Mouse (Mus musculus) gastrocnemius, postnatal 14 days (tissue): ENCODE results near the gene Cox6a2. TPM values are rescaled to one million over a fixed set of nuclear protein-coding genes. Genes with fewer than 3 reads are reported as not detected.

ENCODE experiments used
- DNase-seq: peaks from one replicate; pipeline ENCODE4 v3.0.0; 2021; ENCODE audit warnings: mixed read lengths
- intact Hi-C: fragments of 180-260 bp; cut with DNase I; formaldehyde crosslinking; loops from one replicate; pipeline ENCODE4 v1.15.1; 2025; ENCODE audit warnings: low total_unique reads
- total RNA-seq, 2 experiments: library from RNA; stranded (reverse); gene quantifications; 2 replicates each; pipeline ENCODE4 v1.2.3; 2021

Cox6a2 gene
- total RNA-seq, 2 experiments from 2014 or later: 1,122 to 1,196 TPM

- intact Hi-C loops: loop anchor here (5.0 kb wide), 1 partner anchor 60 kb away; the partner anchor contains the start of gene BC017158
- DNase-seq: peak; percentile 84
These were observed 30.8 kb upstream of the Cox6a2 start, which contains the start of gene Armc5 for GRCm38 (mm10) chr7:128236856-128237592. Armc5 (plus strand) TSS chr7:128237342.

GRCm38 (mm10) chr7:128236426-128236825 lies 30.2 kb upstream of the Cox6a2 start:
- DNase-seq: no peak
- intact Hi-C loops: loop anchor here (5.0 kb wide), 1 partner anchor 61 kb away; the partner anchor contains the start of gene BC017158

- intact Hi-C loops: loop anchor here (5.0 kb wide), 1 partner anchor 62 kb away; the partner anchor contains the start of gene BC017158
These were observed 29.3 kb upstream of the Cox6a2 start for GRCm38 (mm10) chr7:128235481-128235880.

GRCm38 (mm10) chr7:128234796-128235195 lies 28.6 kb upstream of the Cox6a2 start:
- DNase-seq: no peak
- intact Hi-C loops: loop anchor here (5.0 kb wide), 1 partner anchor 63 kb away; the partner anchor contains the start of gene BC017158

More at GRCm38 (mm10) chr7:128235481-128235880, 29.3 kb upstream of the Cox6a2 start:
- DNase-seq: no peak

DNA sequence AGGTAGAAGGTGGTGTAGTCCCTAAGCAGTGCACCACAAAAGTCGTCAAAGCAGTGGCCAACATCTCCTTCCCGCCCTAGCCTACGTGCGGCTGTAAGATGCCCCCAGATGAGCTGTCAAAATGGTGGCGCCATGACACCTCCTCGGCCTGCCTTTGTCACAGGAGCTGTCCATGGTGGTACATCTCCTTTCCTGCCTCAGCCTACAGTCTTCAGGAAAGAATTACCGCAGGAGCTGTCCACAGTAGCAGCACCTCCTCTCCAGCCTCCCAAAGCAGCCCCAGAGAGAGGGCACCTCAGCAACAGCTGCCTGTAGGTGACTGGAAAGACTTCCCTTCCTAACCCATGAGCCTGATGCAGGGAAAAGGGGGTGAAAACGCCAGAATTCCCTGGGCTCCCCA lies 25.6 kb upstream of the Cox6a2 start:
- intact Hi-C loops: no loop called here

DNA sequence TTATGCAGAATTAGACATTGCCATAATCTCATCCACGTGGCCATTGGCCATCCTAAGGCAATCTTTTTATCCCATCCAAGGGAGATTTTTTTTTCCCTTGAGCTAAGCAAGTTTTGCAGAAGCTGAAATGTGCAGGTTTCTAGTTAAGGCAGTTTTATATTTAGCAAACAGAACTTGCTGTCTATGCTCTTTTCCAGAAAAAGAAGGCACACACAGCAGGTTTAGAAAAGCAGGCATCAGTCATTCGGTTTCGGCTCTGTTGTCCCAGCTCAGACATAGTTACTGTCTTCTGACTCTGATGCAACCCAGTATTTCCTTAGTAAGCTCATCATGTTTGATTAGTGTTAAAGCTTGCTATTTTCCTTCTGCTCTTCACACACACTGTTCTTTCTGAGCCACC lies 14.7 kb upstream of the Cox6a2 start:
- intact Hi-C loops: no loop called here
- DNase-seq: no peak

More for the DNA sequence above, 25.6 kb upstream of the Cox6a2 start:
- no peak for DNase-seq

DNA sequence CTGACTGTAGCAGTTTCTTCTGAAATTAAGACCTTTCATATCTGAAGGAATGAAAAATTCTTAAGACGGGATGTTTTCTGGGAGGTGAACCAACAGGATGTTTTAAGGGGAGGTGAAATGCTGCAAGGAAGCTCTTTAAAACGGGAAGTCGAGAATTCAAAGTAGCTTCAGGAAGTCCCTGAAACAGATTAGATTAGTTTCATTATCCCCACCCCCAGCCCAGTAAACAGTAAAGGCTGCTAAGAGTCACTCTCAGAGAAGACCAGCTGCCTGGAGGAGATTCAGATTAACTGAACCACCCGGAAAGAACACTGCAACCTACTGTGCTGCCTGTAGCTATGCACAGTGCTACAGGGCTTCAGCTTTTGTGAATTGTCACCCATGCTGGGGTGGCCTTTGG lies 13.8 kb upstream of the Cox6a2 start:
- DNase-seq: no peak
- intact Hi-C loops: no loop called here

DNA sequence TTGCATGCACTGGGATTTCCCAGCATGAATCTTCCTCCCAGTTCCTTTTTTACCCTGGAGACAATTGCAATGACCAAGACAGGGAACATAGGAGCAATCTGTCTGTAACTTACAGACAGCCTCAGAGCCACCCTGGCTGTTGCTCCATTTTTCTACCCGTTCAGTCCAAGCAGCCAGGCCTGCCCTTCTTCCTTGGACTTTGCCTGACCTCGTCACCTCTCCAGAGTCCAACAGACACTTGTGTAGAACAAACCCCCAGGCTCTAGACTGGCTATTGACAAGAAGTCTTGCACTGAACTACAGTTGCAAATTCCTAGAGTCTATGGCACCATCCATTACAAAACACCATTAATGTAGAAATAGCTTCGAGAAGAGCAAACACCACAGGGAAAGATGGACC lies 3.6 kb upstream of the Cox6a2 start:
- DNase-seq: no peak
- intact Hi-C loops: loop anchor here (5.0 kb wide), 2 partner anchors 108 to 123 kb away; no protein-coding TSS in a partner anchor

GRCm38 (mm10) chr7:128208187-128208586 lies 2.0 kb upstream of the Cox6a2 start:
- DNase-seq: peak; percentile 49
- intact Hi-C loops: loop anchor here (5.0 kb wide), 1 partner anchor 106 kb away; no protein-coding TSS in a partner anchor

- intact Hi-C loops: loop anchor here (5.0 kb wide), 1 partner anchor 103 kb away; no protein-coding TSS in a partner anchor
These were observed 492 bp downstream of the Cox6a2 start for GRCm38 (mm10) chr7:128205695-128206094.

DNA sequence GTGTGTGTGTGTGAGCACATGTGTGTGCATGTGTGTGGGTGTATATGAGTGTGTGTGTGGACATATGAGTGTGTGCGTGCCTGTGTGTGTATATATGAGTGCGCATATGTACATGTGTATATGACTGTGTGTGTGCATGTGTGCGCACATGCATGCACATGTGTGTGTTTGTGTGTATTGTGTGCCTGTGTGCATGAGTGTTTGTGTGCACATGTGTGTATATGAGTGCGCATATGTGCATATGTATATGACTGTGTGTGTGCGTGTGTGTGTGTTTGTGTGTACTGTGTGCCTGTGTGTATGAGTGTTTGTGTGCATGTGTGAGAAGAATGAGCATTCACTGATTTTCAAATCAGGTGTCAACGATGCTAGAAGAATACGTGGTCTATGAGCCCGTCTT lies 2.0 kb downstream of the Cox6a2 start:
- intact Hi-C loops: no loop called here
- no peak for DNase-seq

More at GRCm38 (mm10) chr7:128205695-128206094, 492 bp downstream of the Cox6a2 start:
- DNase-seq: no peak

- intact Hi-C loops: no loop called here
- DNase-seq: no peak
These were observed 3.1 kb downstream of the Cox6a2 start for GRCm38 (mm10) chr7:128203071-128203470.

DNA sequence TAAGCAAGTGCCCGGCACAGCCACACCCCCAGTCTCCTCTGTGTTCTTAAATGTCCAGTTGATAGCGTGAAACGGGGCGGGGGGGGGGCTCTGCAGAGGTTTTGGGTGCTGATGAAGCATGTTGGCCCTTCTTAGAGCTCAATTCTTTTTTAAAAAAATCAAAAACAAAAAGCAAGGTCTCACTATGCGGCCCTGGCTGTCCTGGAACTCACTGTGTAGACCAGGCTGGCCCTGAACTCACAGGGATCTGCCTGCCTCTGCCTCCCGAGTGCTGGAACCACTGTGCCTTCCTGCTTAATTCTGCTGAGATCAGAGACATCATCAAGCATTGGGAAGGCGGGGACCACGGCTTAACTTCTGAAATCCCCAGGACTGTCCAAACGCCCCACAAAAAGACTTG lies 4.6 kb downstream of the Cox6a2 start:
- intact Hi-C loops: no loop called here
- DNase-seq: no peak

- intact Hi-C loops: no loop called here
These were observed 24.5 kb downstream of the Cox6a2 start for GRCm38 (mm10) chr7:128181691-128182090.

GRCm38 (mm10) chr7:128180546-128180945 lies 25.6 kb downstream of the Cox6a2 start:
- no peak for DNase-seq
- intact Hi-C loops: no loop called here

More at GRCm38 (mm10) chr7:128181691-128182090, 24.5 kb downstream of the Cox6a2 start:
- no peak for DNase-seq

DNA sequence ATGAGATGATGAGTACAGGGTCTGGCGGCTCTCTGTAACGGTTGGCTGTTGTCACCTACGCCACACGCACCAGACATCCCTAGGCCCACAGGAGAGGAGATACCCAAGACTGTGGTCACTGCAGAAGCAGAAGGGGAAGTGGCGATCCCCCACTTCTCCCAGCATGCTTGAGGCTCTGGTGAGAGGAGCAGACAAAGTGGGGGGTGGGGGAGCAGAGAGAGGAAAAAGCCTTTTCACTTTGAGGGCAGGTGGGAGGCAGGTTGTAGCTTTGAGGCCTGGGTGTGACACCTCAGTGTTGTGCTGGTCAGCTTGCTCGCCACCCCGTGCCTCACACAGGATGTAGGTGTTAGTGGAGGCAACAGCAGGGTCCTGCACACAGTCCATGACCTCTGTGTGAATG lies 26.1 kb downstream of the Cox6a2 start:
- DNase-seq: no peak
- intact Hi-C loops: no loop called here

DNA sequence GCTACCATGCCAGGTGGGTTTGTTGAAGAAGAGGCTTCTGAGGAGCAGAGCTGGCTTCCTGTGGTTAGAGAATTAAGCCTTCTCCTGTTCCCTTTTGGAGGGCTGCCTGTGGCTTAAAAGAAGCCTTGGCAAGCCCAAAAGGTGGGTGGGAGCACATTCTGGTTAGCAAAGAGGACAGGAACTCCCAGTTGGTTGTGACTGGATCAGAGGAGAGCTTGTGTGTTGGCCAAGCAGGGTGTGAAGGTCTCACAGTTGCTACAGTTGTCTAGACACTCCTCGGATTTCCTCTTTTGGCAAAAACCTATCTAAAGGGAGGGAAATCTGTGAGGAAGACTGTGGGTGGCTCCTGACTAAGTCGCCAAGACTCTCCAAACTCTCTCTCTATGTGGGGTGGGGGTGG lies 27.8 kb downstream of the Cox6a2 start:
- intact Hi-C loops: no loop called here
- no peak for DNase-seq

DNA sequence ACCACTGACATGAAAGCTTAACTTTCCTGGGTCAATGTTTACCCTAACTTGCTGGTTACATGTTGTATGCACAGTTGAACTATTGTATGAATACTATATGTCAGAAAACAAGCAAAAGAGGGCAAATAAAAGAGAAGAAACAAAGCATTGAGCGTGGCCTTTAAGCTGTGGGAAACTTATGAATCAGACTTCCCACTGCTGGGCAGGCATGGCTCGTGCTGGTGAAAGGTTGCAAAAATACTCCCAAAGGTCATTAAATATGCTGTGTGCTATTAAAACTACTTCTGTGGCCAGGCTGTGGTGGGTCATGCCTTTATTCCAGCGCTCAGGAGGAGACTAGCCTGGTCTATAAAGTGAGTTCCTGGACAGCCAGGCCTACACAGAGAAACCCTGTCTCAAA lies 36.2 kb downstream of the Cox6a2 start:
- intact Hi-C loops: no loop called here
- DNase-seq: no peak

DNA sequence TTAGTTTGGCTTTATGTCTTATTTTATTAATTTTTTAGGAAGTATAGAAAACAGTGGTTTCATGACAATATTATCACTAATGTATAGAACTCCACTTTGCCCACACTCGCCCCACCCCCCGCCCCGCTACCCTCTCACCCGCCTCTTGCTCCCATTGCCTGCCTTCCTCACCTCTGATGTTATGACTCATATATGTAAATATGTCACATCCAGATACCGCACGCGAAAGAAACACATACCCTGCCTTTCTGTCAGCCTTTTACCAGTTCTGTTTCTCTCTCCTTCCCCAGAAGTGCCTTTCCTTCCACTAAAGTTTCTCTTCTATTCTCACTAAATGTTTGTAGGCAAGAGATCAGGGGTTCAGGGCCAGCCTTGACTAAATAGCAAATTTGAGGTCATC lies 39.8 kb downstream of the Cox6a2 start:
- DNase-seq: no peak
- intact Hi-C loops: no loop called here

DNA sequence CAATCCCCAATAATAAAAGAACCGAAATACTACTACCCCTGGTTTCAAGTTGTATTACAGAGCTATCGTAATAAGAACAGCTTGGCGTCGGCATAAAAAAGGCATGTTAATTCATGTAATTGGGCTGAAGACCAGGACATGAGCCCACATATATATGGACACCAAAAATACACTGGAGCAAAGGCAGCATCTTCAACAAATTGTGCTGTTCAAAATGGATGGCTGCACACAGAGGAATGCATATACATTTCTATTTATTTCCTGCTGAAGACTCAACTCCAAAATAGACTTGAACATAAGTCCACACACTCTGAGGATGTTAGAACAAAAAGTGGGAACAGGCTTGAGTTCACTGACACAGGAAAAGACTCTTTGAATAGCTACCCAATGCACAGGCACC lies 42.2 kb downstream of the Cox6a2 start:
- DNase-seq: no peak
- intact Hi-C loops: no loop called here
